Mouse (Mus musculus) liver, postnatal 0 days (tissue): ENCODE results near the gene Acot4.

ENCODE experiments used
- CTCF ChIP-seq: sonication (generic); IDR thresholded peaks from 2 replicates; pipeline ENCODE4 v1.5.1; 2016; ENCODE audit warnings: antibody characterized with exemption, low read depth
- EP300 ChIP-seq: IDR thresholded peaks from 2 replicates; pipeline ENCODE4 v1.6.1; 2016; ENCODE audit warnings: antibody characterized with exemption, low read depth, mild to moderate bottlenecking

DNA sequence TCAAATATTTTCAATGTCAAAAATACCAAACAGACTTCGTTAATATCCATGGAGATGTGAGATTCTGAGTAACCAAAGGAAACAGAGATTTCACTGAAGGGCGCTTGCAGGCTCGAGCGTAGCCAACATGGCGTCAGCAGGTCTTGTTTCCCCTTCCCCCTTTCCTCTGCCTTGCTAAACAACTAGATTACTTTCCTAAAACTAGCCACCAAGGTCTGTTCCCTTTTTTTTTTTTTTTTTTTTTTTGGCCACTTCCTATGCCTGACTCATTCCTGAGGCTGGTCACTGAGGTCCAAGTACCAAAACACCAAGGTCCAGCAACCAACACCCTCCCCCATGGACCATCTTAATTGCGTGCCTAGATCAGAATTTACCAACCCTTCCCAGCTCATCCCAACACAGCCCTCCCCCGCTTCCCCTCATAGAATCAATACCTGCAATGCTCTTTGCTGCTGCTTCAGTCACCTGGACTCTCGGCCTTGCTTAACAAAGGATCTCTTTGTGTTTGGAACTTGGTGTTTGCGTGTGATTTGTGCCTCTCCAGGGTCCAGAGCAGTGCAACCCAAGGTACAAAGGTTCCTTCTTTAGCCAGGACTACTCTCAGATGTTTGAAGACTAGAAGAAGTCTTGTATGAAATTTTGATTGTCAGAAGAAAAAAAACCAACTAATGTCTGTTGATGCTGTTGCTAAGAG, 15.0 kb upstream of the Acot4 start:
- TF ChIP-seq CTCF (no peak), EP300 (peak; percentile 43; the same call in 1 of the 2 replicates)
